Mouse (Mus musculus) left cerebral cortex, adult 2 months (tissue): Measurements from ENCODE around the gene Cox7a2l. TPM values are rescaled to one million over a fixed set of nuclear protein-coding genes. Genes with fewer than 3 reads are reported as not detected.

Source experiments
- DNase-seq, 2 experiments: peaks; one replicate each; pipeline ENCODE4 v3.0.0; 2021 to 2022; ENCODE audit warnings: low spot score in 2 of 2, mixed read lengths in 1 of 2; ENCODE audit errors: extremely low spot score in 1 of 2
- H3K27ac ChIP-seq: fragments of 200-600 bp; 2 replicates; pipeline ENCODE4 v1.8.1; 2022
- H3K4me3 ChIP-seq: fragments of 200-600 bp; 2 replicates; pipeline ENCODE4 v1.8.1; 2022
- CTCF ChIP-seq: fragments of 200-600 bp; IDR thresholded peaks from 2 replicates; pipeline ENCODE4 v1.8.1; 2022; ENCODE audit warnings: antibody characterized with exemption, mild to moderate bottlenecking, moderate library complexity
- intact Hi-C: fragments of 180-260 bp; cut with DNase I; formaldehyde crosslinking; loops from one replicate; pipeline ENCODE4 v1.15.1; 2025
- total RNA-seq, 2 experiments: library from RNA; stranded (reverse); gene quantifications; 2 replicates each; pipeline ENCODE4 v1.2.3; 2021

Cox7a2l gene
- total RNA-seq, 2 experiments from 2014 or later: 165 to 169 TPM

DNA sequence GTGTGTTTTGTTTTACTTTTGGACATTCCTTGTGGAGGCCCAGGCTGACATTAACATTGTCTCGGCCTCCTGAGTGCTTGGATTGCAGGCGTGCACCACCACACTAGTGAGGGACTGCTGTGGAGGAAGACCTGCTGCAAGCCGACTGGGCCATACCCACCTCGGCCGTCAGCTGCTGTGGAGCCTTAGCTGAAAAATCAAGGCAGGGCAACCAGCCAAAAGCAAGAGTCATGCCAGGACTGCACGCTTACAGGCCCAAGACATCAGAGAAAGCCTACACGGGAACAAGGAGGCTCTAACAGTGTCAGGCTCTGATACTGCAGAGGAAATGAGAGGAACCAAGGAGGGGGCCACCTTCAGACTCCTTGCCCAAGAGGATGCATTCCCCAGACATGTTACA lies 35.6 kb downstream of the Cox7a2l start:
- intact Hi-C loops: no loop called here
- H3K27ac ChIP-seq: no peak overlapping the region
- H3K4me3 ChIP-seq: no peak overlapping the region
- TF ChIP-seq CTCF: no peak
- DNase-seq: no peak

DNA sequence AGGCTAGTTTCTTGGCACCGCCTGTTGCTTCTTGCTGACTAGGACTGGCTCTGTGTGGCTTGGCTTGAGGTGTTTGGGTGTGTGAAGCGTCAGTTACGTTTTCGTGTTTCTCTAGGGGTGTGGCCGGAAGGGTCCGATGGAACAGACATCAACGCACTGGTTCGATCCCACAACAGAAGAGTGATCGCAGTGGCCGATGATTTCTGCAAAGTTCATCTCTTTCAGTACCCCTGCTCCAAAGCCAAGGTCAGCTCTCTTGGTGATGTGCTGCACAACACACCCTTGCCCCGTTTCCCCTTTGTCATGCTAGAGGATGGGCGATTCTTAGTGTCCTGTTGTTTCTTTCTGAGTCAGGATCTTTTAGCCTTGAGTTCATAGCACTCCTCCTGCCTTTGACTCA lies 40.0 kb downstream of the Cox7a2l start:
- DNase-seq: no peak
- no peak for TF ChIP-seq CTCF
- Histone ChIP-seq H3K4me3 (no peak overlapping the region), H3K27ac (no peak overlapping the region)
- intact Hi-C loops: no loop called here

- no peak for DNase-seq
- TF ChIP-seq CTCF: no peak
- no peak overlapping the region for H3K27ac ChIP-seq
- intact Hi-C loops: no loop called here
- H3K4me3 ChIP-seq: no peak overlapping the region
These were observed 47.5 kb downstream of the Cox7a2l start for GRCm38 (mm10) chr17:83469586-83469985.

- Histone ChIP-seq H3K4me3 (no peak overlapping the region), H3K27ac (no peak overlapping the region)
- TF ChIP-seq CTCF: no peak
- DNase-seq: no peak
- intact Hi-C loops: no loop called here
These were observed 50.4 kb downstream of the Cox7a2l start for GRCm38 (mm10) chr17:83466697-83467251.

GRCm38 (mm10) chr17:83465969-83466368 lies 51.2 kb downstream of the Cox7a2l start:
- no peak for TF ChIP-seq CTCF
- no peak for DNase-seq
- intact Hi-C loops: no loop called here
- Histone ChIP-seq H3K4me3 (no peak overlapping the region), H3K27ac (no peak overlapping the region)

GRCm38 (mm10) chr17:83457271-83457670 lies 59.9 kb downstream of the Cox7a2l start:
- Histone ChIP-seq H3K27ac (no peak overlapping the region), H3K4me3 (no peak overlapping the region)
- no peak for DNase-seq
- no peak for TF ChIP-seq CTCF
- intact Hi-C loops: no loop called here

GRCm38 (mm10) chr17:83453587-83453986 lies 63.5 kb downstream of the Cox7a2l start:
- intact Hi-C loops: loop anchor here (5.0 kb wide), 1 partner anchor 181 kb away; no protein-coding TSS in a partner anchor
- no peak overlapping the region for H3K27ac ChIP-seq

GRCm38 (mm10) chr17:83452451-83452850 lies 64.7 kb downstream of the Cox7a2l start:
- H3K4me3 ChIP-seq: no peak overlapping the region
- no peak overlapping the region for H3K27ac ChIP-seq
- TF ChIP-seq CTCF: no peak
- DNase-seq: no peak
- intact Hi-C loops: loop anchor here (5.0 kb wide), 1 partner anchor 180 kb away; no protein-coding TSS in a partner anchor

More at GRCm38 (mm10) chr17:83453587-83453986, 63.5 kb downstream of the Cox7a2l start:
- TF ChIP-seq CTCF: no peak
- no peak overlapping the region for H3K4me3 ChIP-seq
- DNase-seq: no peak

Other genes starting within 250 kb of the Cox7a2l start
- gene Eml4, start 166.4 kb downstream of the Cox7a2l start, total RNA-seq: 10 to 100 TPM; 23.2 to 24.2 TPM
- 10 to 100 TPM; 11.6 to 12.0 TPM for gene Kcng3, start 114.6 kb upstream of the Cox7a2l start, total RNA-seq
- 10 to 100 TPM; 90.6 to 93.6 TPM for gene Mta3, start 188.8 kb upstream of the Cox7a2l start, total RNA-seq